Mouse (Mus musculus) hematopoietic stem cell, adult 5-6 weeks (primary cell): Measurements from ENCODE around the gene Vmn1r75. TPM values are rescaled to one million over a fixed set of nuclear protein-coding genes. Genes with fewer than 3 reads are reported as not detected.

ENCODE experiments used
- ATAC-seq, 2 experiments: fragments of 125-278 bp in 1 of 2; replicated peaks in 1 of 2; 2 replicates each; pipeline ENCODE4 v1.8.0; 2016 to 2017; ENCODE audit warnings: inconsistent platforms in 2 of 2, mild to moderate bottlenecking in 2 of 2, moderate number of reproducible peaks in 2 of 2, low read depth in 1 of 2, moderate TSS enrichment in 1 of 2; ENCODE audit not compliant: low FRiP score in 2 of 2, poor library complexity in 2 of 2, severe bottlenecking in 2 of 2, insufficient read depth in 1 of 2, low TSS enrichment in 1 of 2
- total RNA-seq: library from RNA; stranded (forward); fragments of 172-1452, 232-1000 nt; gene quantifications from 2 replicates; pipeline ENCODE4 v1.2.3, GENCODE M21; 2017

The Vmn1r75 gene
- total RNA-seq = not detected in 2 replicates

DNA sequence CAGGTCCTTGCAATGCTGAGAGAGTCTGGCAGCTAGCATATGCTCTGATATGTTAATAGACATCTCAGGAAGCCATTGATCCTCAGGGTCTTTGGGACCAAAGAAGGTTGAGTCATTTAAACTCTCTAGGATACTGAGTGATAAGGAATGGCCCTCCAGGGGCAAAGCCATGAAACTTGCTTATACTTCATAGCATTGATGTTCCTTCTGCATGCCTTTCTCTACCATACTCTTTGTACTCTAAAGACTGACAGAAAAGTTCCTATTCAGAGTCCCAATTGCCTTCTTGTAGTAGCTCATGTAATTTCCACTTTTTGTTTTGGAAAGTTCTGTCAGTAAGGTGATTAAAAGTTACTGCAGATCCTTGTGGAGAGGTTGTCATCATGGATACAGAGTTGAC lies at the start of gene Vmn1r75:
Vmn1r75 (plus strand) TSS at position 301 of the 400 bp plus-strand sequence.
- ATAC-seq = no peak

DNA sequence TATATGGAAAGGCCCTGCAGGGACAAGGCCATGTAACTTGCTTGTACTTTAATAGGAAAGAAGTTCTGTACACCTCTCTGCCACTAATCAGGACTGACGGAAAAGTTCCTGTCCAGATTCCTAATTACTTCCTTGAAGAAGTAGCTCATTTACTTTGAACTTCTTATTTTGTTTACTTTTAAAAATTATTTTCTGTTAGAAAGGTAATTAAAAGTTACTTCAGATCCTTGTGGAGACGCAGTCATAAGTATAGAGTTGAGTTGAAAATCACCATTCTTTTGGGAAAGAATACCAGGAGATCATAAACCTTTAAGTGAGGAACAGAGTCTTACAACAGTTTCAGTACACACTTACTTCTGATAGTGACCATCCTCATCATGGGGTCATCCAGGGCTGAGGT lies 40.8 kb upstream of the Vmn1r75 start, which contains the start of gene Vmn1r74:
Vmn1r74 (plus strand) TSS at position 301 of the 400 bp plus-strand sequence.
- ATAC-seq = no peak

Other genes with a start within 250 kb of the Vmn1r75 start
- not detected in 2 replicates for gene Vmn1r72, start 194.5 kb upstream of the Vmn1r75 start, total RNA-seq
- not detected in 2 replicates for gene Vmn1r73, start 144.4 kb upstream of the Vmn1r75 start, total RNA-seq
- not detected in 2 replicates for gene Vmn1r74, start 40.6 kb upstream of the Vmn1r75 start, total RNA-seq
- gene Vmn1r76, start 63.6 kb downstream of the Vmn1r75 start, total RNA-seq = not detected in 2 replicates
- gene Vmn1r77, start 162.1 kb downstream of the Vmn1r75 start, total RNA-seq = not detected in 2 replicates